Mouse (Mus musculus) spleen, adult 2 months (tissue): Measurements from ENCODE around the gene Npff.

Experiments used
- CTCF ChIP-seq: fragments of 200-500 bp; IDR thresholded peaks from 2 replicates; pipeline ENCODE4 v1.5.1; 2011; ENCODE audit warnings: mild to moderate bottlenecking, inconsistent platforms; ENCODE audit not compliant: insufficient read depth, insufficient read length, insufficient replicate concordance; ENCODE audit errors: extremely low read depth
- POLR2A ChIP-seq: fragments of 200-500 bp; IDR thresholded peaks from 2 replicates; pipeline ENCODE4 v1.6.1; 2011; ENCODE audit warnings: low read depth, low read length, inconsistent platforms

DNA sequence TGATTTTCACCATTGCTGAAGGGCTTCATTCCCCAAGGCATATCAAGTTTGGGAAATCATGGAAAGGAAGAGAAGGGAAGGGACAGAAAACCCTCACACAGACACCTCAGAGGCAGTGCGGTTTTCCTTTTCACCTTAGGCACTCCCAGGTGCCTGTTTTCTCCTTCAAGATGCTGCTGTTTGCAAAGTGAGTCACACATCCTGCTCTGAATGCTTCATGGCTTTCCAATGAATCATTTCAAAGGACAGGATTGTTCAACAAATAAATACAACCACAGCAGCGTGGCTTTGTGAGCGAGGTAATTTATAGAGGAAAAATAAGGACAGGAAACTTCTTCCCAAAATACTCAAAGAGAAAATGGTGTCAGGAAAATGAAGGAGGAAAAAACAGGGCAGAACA, 47.3 kb upstream of the Npff start:
- TF ChIP-seq CTCF (no peak), POLR2A (no peak)
